Mouse (Mus musculus): ENCODE data around the gene Hivep2.

Hivep2 gene

DNA sequence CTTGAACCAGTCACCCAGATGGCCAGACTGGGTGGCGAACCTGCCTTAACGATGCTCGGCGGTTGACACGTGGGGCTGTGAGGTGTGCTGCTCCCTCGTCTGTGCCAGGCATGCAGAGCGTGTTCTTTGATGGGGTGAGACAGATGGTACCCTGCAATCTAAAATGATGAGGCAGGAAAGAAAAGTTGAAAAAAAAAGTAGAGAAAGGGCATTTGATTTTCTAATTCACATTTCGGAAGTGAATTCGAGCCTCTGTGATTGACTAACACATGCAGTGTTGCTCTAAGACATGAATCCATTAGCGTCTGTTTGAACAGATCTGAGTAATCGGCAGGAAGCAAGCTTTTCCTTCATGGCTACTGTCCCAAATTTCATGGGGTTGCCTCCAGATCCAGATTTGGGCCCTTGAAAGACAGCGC, 119.4 kb downstream of the Hivep2 start:
- DNase-seq (ENCODE audit: low spot score in 2 of 2), result no peak

DNA sequence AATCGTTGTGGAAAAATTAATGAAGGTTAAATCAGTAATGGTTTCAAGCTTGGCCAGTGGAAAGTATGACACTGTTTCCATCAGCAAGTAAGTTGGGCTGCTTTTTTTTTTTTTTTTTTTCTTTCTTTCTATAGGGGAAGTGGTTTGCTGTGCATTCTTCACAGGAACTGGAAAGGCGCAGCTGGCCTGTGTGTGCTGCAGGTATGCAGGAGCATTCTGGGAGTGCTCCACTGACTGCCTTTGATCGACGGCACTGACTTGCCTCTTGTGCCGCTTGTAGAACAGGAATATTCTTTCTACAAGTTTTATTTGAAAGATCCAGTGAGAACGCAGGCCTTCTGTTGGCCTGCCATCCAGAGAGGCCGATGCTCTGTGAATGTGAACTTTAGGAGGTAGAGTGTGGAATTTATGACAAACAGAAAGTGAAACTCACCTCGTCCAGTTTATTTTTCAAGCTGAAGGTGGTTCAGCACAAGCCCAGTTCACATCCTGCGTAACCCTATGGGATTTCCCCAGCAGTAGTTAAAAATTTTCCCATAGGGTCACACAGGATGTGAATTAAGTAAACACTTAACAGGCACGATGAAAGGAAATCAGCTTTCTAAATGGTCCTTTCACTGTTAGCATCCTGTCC, 120.1 kb downstream of the Hivep2 start:
- DNase-seq (ENCODE audit: low spot score in 2 of 2), result no peak

DNA sequence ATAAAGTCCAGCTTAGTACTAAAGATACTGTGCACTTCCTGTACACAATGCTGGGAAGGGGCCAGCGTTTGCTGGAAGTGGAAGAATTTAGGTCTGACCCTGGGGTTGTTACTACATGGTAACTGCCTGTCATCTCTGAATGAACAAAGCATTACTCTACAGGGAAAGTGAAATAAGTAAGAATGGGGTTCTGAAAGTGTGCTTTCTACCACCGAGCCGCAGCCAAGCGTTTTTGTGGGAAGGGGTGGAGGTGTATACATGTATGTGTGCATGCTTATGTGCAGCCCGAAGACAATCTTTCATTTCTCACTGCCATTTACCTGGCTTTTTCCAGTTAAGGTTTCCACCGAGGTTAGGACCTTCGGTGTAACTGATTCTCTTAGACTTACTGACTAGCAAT, 121.4 kb downstream of the Hivep2 start:
- DNase-seq (ENCODE audit: low spot score in 2 of 2), result no peak

DNA sequence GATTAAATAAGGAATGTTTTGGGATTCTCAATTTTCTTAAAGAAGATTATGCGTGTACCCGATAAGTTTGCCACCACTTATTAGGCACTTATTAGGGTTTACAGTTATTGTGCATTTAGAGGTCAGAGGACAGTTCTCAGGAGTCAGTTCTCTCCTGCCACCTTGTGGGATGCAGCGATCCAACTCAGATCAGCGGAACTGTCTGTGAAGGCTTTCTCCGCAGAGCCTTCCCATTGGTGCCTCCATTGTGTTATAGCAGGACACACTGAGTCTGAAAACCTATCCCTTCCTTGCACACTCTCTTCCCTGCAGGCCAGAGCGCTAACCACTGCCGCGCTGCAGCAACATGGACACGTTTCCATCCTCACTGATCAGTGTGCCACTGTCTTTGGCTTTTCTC, 123.6 kb downstream of the Hivep2 start:
- DNase-seq (ENCODE audit: low spot score in 2 of 2), result no peak

DNA sequence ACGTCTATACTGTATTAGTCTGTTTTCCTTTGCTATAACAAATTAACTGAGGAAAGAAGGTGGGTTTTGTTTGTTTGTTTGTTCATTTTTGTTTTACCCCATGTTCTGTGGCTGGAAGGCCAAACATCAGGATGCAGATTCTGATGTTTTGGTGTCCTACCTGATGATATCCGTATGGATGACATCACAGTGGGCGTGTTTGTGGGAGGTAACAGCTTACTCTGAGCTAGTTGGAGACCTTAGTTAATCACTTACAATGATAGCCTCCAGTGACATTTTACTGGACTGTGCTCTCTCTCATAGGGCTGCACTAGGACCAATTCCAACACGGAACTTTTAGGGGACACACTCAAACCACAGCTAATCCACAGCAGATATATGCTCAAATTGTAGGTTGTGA, 128.2 kb downstream of the Hivep2 start:
- no peak for DNase-seq (ENCODE audit: low spot score in 2 of 2)

DNA sequence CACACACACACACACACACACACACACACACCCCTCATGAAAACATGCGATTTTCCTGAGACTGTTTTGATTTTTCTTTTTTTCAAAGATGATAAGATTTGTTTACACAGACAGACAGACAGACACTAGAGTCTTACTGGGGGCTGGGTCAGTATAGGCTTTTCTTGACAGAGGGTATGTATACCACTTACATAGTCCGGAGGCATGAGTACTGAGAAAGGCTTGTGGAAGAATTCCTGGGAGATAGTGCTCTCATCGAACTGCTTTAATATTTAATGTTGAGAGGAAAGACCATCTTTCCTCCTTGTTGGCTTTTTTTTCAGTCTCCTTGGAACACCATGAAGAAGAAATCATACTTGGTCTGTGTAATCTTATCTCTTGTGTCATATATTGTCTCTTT, 130.2 kb downstream of the Hivep2 start:
- DNase-seq (ENCODE audit: low spot score in 2 of 2), result no peak

DNA sequence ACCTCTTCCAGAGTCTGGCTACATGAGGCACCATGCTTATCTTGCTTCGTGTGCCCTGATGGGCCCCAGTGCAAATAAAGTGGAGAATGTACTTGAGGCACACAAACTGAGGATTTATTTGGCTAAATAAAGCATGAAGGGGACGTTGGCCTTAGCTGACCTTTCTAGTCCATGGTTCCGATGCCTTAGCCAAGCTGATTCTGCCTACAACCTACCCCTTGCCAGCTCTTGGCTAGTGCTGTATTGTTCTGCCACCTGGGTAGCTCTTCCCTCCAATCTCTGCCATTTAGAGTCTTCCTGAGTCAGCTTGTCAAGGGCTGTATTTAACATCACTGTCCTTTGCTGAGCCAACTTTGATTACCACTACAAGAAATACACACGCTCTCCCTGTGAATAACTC, 133.3 kb downstream of the Hivep2 start:
- no peak for DNase-seq (ENCODE audit: low spot score in 2 of 2)

DNA sequence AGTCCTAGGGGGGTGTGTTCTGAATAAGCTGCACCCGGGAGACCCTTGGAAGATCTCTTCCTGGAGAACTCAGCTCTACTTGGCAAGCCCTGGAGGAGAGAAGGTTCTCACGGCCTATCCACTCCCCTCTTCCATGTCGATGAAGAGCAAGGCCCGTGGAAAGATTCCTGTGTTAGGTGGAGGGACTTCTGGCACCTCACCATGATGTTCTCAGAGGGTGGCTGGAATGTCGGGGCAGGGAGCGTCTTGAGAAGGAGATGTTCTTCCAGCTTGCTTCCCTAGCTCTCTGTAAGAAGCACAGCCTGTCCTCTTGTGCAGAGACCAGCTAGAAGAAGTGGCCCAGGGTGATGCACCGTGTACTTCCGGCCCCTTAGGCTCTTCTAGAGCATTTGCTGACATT, 134.2 kb downstream of the Hivep2 start:
- no peak for DNase-seq (ENCODE audit: low spot score in 2 of 2)

DNA sequence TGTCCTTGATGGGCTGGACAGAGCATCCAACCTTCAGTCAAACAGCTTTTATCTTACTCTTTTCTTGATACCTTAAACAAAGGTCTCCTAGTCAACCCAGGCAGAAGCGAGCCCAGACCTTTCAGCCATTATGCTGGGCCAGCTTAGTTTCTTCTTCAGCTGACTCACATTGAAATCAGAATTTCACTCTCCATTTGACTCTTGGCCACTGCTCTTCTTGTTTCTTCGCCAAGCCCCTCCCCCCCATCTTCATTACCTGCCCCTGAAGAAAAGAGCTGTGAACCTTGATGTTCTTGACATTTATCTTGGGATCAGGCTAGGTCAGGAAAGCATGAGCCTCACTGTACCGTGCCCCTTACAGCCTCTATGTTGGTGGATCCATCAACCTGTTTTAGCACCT, 135.0 kb downstream of the Hivep2 start:
- DNase-seq (ENCODE audit: low spot score in 2 of 2), result no peak

DNA sequence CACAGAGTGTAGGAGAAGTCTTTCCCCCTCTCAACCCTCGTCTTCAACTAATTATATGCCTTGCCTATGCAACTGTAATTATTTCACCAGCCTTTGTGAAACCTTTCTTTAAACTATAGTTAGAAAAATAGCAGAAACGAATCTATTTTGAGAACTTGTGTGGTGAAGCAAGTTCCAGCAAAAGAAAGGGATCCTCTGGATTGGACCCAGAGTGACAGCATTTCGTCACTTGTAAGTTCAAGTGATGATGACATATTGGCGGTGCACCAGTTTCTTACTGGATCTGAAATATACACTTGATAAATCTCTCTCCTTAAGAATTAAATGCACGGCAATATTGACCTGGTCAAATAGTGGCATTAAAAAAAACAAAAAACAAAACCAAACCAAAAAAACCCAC, 136.1 kb downstream of the Hivep2 start:
- DNase-seq (ENCODE audit: low spot score in 2 of 2), result no peak

DNA sequence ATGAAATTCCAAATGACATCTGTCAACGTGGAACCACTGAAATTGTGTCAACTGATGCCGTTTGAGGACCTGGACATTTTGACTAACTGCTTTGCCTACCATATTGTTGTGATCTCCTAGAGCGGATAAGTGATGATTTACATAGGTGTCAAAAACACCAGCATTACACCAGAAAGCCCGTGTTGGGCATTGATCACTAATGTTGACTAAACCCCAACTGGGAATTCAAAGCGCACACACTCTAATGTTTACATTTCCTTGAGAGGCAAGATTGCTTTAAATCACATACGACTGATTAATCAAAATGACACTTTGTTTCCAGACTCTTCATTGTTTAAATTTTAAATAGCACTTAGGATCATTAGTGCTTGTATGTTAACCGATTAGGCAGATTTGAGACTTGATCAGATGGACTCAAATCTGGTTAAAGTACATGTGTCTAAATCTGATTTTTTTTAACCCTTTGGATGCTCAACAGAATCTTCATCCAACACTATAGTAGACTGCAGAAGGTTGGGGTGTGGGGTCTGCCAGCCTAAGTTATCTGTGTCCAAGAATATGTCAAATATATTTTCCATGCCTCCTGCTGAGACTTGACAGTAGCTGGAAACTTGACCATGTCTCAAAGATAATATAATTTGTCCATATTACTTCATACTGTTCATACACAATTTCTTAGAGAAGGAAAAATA, 142.3 kb downstream of the Hivep2 start:
- no peak for DNase-seq (ENCODE audit: low spot score in 2 of 2)

DNA sequence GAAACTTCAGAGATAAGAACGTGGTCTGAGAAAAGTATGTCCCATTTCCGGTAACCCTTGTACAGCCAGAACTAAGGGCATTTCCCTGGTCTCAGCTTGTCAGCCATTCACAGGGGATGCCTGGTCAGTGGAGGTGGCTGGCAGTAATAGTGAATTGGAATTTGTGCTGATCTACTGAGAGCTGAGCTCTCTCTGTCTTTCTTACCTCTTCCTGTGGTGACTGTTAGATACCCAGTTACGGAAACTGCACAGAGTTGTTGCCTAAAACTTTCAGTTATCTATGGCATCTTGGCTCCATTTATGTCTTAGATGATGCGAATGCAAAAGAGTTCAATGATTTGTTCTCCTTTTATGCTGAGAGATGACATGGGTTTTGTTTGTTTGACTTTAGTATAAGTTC, 150.0 kb downstream of the Hivep2 start:
- DNase-seq (ENCODE audit: low spot score in 2 of 2), result no peak

DNA sequence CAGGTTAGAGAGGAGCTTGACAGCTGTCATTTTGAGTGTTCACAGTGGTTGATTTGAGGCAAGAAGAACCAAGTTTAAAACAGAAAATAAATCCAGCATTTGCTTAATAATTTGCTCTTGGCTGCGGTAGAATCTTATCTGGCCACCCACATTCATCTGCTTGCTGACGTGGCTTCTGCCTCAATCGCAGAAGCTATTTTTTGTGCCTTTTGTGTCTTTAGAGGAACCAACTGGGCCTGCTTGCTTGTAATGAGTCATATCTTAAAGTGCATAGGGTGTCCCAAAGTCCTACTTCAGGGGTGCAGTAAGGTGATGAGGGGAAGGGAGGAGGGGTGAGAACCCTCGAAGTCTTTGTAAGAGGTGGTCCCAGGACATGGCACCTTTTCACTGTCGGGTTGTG, 151.1 kb downstream of the Hivep2 start:
- DNase-seq (ENCODE audit: low spot score in 2 of 2), result no peak

DNA sequence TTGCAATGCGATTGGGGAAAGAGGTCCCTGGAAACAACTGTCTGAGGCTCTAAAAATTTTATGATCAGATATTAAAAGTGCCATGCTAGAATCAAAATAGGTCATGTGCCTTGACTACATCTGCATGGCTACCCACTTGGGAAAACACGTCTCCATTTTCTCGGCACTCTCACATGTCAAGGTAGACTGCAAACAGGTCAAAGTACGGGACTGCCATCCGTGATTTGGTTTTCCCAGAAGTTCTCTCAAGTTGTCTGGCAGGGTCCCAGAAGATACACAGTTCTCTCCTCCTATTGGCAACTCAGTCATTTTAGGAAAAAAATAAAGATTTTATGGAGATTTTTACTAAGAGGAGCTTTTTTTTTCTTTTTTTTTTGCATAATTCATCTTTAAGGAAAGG, 153.3 kb downstream of the Hivep2 start:
- no peak for DNase-seq (ENCODE audit: low spot score in 2 of 2)

DNA sequence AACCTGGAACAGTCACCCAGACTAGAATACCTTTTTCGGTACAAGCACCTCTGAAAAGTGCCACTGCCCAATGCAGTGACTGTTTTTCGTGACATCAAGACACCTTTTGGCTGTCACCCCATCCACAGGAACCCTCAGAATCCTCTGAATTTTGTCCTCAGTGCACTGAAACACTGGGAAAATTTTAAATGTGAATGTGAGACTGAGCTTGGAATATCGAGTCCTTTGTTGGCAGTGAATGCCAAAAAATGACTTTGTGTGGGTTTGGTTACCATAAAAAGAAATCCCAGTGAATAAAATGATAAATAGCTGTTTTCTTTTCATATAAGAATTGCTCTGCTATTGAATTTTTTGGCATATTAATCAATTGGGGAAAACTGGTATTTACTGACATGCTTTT, 154.6 kb downstream of the Hivep2 start:
- DNase-seq (ENCODE audit: low spot score in 2 of 2), result no peak

DNA sequence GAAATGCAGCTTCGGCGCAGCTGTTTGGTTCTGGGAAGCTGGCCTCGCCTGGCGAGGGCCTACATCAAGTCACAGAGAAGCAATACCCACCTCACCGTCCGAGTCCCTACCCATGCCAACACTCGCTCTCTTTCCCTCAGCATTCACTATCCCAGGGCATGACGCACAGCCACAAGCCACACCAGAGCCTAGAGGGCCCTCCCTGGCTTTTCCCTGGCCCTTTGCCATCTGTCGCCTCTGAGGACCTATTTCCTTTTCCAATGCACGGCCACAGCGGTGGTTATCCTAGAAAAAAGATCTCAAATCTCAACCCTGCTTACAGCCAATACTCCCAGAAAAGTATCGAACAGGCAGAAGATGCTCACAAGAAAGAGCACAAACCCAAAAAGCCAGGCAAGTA, 162.0 kb downstream of the Hivep2 start:
- no peak for DNase-seq (ENCODE audit: low spot score in 2 of 2)

DNA sequence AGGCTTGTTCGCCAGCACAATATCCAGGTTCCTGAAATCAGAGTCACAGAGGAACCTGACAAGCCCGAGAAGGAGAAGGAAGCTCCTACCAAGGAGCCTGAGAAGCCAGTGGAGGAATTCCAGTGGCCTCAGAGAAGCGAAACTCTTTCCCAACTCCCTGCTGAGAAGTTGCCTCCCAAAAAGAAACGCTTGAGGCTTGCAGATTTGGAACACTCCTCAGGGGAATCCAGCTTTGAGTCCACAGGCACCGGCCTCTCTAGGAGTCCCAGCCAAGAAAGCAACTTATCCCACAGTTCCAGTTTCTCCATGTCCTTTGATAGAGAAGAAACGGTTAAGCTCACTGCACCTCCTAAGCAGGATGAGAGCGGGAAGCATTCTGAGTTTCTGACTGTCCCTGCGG, 164.4 kb downstream of the Hivep2 start:
- DNase-seq (ENCODE audit: low spot score in 2 of 2), result no peak

DNA sequence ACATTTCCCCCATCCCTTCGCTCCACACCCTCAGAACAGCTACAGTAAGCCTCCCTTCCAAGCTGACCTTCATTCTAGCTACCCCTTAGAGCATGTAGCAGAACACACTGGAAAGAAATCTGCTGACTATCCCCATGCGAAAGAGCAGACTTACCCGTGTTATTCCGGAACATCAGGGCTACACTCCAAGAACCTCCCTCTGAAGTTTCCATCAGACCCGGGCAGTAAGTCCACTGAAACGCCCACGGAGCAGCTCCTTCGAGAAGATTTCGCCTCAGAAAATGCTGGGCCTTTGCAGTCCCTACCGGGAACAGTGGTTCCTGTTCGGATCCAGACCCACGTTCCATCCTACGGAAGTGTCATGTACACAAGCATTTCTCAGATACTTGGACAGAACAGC, 165.4 kb downstream of the Hivep2 start:
- no peak for DNase-seq (ENCODE audit: low spot score in 2 of 2)

DNA sequence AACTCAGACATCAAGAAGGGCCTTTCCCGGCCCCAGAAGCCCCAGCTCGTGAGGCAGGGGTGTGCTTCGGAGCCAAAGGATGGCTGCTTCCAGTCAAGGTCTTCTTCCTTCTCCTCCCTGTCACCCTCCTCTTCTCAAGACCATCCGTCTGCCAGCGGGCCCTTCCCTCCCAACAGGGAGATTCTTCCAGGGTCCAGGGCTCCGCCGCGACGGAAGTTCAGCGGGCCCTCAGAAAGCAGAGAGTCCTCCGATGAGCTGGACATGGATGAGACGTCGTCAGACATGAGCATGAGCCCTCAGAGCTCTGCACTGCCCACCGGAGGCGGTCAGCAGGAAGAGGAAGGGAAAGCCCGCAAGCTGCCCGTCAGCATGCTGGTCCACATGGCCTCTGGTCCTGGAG, 166.2 kb downstream of the Hivep2 start:
- no peak for DNase-seq (ENCODE audit: low spot score in 2 of 2)

DNA sequence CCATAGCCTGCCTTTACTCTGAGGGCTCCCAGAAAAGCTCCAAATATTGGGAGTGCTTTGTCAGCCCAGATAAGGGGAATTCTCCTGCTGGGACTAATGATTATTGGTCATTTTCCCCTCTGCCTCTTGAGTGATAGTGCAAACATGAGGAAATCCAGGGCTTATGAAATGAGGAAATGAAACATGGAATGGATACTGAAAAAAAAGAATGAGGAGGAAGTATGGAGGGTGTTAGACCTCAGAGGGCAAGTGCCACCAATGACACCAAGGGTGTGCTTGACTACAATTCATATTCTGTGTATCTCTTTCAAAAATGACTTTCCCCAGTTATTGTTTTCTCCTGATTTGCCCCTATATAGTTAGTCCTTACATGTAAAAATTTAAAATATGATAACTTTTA, 167.1 kb downstream of the Hivep2 start:
- no peak for DNase-seq (ENCODE audit: low spot score in 2 of 2)

DNA sequence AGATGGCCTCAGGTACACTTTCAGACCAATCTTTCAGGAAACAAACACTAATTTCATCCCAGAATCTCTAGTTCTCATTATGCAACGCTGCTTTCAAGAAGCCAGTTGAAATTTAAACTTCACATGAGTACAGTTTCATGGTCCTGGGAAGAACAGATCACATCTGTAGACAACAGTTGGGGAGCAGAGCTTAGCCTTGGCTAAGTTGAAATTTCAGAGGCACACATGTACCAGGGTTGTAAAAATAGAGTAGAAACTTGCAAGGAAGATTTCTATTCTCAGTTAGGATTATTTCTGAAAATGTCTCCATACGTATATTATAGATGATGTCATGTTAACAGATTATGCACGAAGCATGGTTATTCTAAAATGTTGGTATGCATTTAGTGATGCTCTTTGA, 172.8 kb downstream of the Hivep2 start:
- no peak for DNase-seq (ENCODE audit: low spot score in 2 of 2)

DNA sequence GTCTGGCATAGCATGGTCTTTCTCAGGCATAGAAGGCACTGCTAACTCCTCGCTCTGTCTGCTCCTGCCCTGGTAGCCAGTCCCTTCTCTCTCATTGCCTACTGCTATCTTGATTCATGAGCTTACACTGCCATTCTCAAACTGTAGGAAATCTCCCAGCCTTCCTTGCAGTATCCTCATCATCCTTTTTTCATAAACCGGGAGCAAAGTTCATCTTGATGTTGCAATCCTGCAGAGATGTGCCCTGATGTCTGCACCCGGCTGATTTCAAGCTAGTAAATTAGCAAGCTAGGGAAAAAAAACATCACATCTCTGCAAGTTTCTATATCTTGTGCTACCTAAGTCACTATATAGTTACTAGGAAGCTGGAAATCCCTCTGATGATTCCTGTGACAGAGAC, 179.0 kb downstream of the Hivep2 start:
- no peak for DNase-seq (ENCODE audit: low spot score in 2 of 2)

DNA sequence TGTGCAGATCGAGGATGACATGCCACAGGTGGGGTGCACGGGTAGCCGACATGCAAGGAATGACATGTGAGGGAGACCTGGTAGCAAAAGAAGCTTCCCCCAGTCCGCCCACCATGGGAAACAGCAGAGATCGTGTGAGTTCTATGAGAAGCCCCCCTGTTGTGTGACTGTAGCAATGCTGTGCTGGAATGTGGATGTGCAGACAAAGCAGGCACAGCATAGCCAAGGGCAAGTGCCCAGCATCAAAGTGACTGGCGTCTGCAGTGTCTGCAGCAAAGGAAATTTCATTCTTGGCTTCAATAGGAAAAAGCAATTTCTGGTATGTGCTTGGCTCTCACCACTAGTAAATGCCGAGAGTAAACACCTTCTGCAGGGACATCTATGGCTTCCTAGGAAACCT, 199.0 kb downstream of the Hivep2 start:
- no peak for DNase-seq (ENCODE audit: low spot score in 2 of 2)
